Mouse (Mus musculus) CH12.LX (cell line): ENCODE data around the gene Nt5c. TPM values are rescaled to one million over a fixed set of nuclear protein-coding genes. Genes with fewer than 3 reads are reported as not detected.
A peak's percentile ranks its signal among the peaks of the same experiment; 100 is the strongest.

ENCODE experiments used
- DNase-seq: peaks from one replicate; pipeline ENCODE4 v3.0.0-alpha.2; 2013; ENCODE audit errors: extremely low read depth
- H3K27ac ChIP-seq: 2 replicates; pipeline ENCODE4 v1.5.1; 2012; ENCODE audit warnings: low read depth, mild to moderate bottlenecking, control low read depth, moderate library complexity; ENCODE audit not compliant: insufficient read depth
- H3K27me3 ChIP-seq: replicated peaks from 2 replicates; pipeline ENCODE3; 2012; ENCODE audit warnings: inconsistent platforms
- H3K36me3 ChIP-seq, 2 experiments: replicated peaks in 1 of 2; 2 replicates each; pipeline versions ENCODE3 to v1.6.1; 2012; ENCODE audit warnings: inconsistent platforms in 1 of 2, low read length in 1 of 2, mild to moderate bottlenecking in 1 of 2, mixed read lengths in 1 of 2, moderate library complexity in 1 of 2; ENCODE audit not compliant: control insufficient read depth in 1 of 2, insufficient read depth in 1 of 2
- H3K4me1 ChIP-seq, 2 experiments: 2 replicates each; pipeline ENCODE4 v1.6.1; 2012; ENCODE audit warnings: inconsistent platforms in 1 of 2, moderate library complexity in 1 of 2; ENCODE audit not compliant: insufficient read depth in 2 of 2, control insufficient read depth in 1 of 2
- H3K4me2 ChIP-seq: 2 replicates; pipeline ENCODE4 v1.6.1; 2012; ENCODE audit warnings: low read depth, mild to moderate bottlenecking, control low read depth; ENCODE audit not compliant: poor library complexity, insufficient read depth, severe bottlenecking
- H3K4me3 ChIP-seq, 3 experiments: fragments of 150-350 bp in 1 of 3; sonication (generic) in 1 of 3; replicated peaks in 1 of 3; 2 replicates each; pipeline versions ENCODE3 to v1.5.1; 2011 to 2012; ENCODE audit warnings: low read depth in 2 of 3, low read length in 2 of 3, mild to moderate bottlenecking in 2 of 3, moderate library complexity in 2 of 3, control low read depth in 1 of 3, improper control_type of control experiment in 1 of 3, inconsistent platforms in 1 of 3, mixed read lengths in 1 of 3; ENCODE audit not compliant: poor library complexity in 1 of 3
- H3K79me2 ChIP-seq: replicated peaks from 2 replicates; pipeline ENCODE4 v1.6.1; 2012; ENCODE audit warnings: mild to moderate bottlenecking, moderate library complexity; ENCODE audit not compliant: control insufficient read depth, poor library complexity, insufficient read depth, severe bottlenecking; ENCODE audit errors: extremely low read depth
- H3K9ac ChIP-seq: 2 replicates; pipeline ENCODE4 v1.6.1; 2012; ENCODE audit warnings: low read depth, mild to moderate bottlenecking, control low read depth, moderate library complexity; ENCODE audit not compliant: insufficient read depth
- H3K9me3 ChIP-seq: replicated peaks from 2 replicates; pipeline ENCODE3; 2012; ENCODE audit warnings: low read length, inconsistent platforms, mixed read lengths
- GABPA ChIP-seq: IDR thresholded peaks from 2 replicates; pipeline ENCODE4 v1.6.1; 2012; ENCODE audit warnings: low read depth, low read length, improper control_type of control experiment, inconsistent platforms; ENCODE audit not compliant: insufficient replicate concordance
- HCFC1 ChIP-seq: IDR thresholded peaks from 2 replicates; pipeline ENCODE4 v1.6.1; 2012; ENCODE audit warnings: low read depth, mild to moderate bottlenecking, inconsistent platforms, low read length, improper control_type of control experiment
- IRF4 ChIP-seq: IDR thresholded peaks from 2 replicates; pipeline ENCODE4 v1.6.1; 2014; ENCODE audit warnings: low read depth, mild to moderate bottlenecking, inconsistent platforms, low read length, improper control_type of control experiment
- MAFK ChIP-seq: IDR thresholded peaks from 2 replicates; pipeline ENCODE4 v1.6.1; 2011; ENCODE audit warnings: low read length, improper control_type of control experiment; ENCODE audit not compliant: insufficient replicate concordance
- MAX ChIP-seq: IDR thresholded peaks from 2 replicates; pipeline ENCODE4 v1.6.1; 2011; ENCODE audit warnings: low read length, improper control_type of control experiment
- MXI1 ChIP-seq: IDR thresholded peaks from 2 replicates; pipeline ENCODE4 v1.6.1; 2011; ENCODE audit warnings: mild to moderate bottlenecking, low read depth, low read length, improper control_type of control experiment
- POLR2AphosphoS2 ChIP-seq: IDR thresholded peaks from 2 replicates; pipeline ENCODE4 v1.6.1; 2011; ENCODE audit warnings: low read depth, low read length, improper control_type of control experiment
- SIN3A ChIP-seq: IDR thresholded peaks from 2 replicates; pipeline ENCODE4 v1.6.1; 2012; ENCODE audit warnings: low read length, improper control_type of control experiment, inconsistent platforms
- TCF12 ChIP-seq: IDR thresholded peaks from 2 replicates; pipeline ENCODE4 v1.6.1; 2014; ENCODE audit warnings: low read depth, mild to moderate bottlenecking, inconsistent platforms, low read length, improper control_type of control experiment
- UBTF ChIP-seq: IDR thresholded peaks from 2 replicates; pipeline ENCODE4 v1.6.1; 2012; ENCODE audit warnings: low read depth, mild to moderate bottlenecking, inconsistent platforms, low read length, improper control_type of control experiment, moderate library complexity
- USF2 ChIP-seq: conservative IDR thresholded peaks from 2 replicates; pipeline ENCODE4 v1.6.1; 2011; ENCODE audit warnings: low read depth, low read length, improper control_type of control experiment
- dilution Hi-C: fragments of 300-500 bp; cut with MboI; formaldehyde crosslinking; loops from 2 replicates; pipeline ENCODE4 v1.14.3; 2020; ENCODE audit warnings: low sequenced_read_pairs; ENCODE audit not compliant: extremely low pct_unique_long_range_greater_than_20kb, extremely low pct_ligation_motif_present
- in situ Hi-C: fragments of 300-500 bp; cut with MboI; formaldehyde crosslinking; loops from 3 replicates; pipeline ENCODE4 v1.14.3; 2019; ENCODE audit warnings: low sequenced_read_pairs, low pct_ligation_motif_present, low pct_unique_long_range_greater_than_20kb, mixed read lengths
- polyA plus RNA-seq: library from polyadenylated mRNA; unstranded; fragments of >175 nt; gene quantifications from 2 replicates; pipeline ENCODE4 v1.2.1, GENCODE M21; 2012; ENCODE audit warnings: low read depth; ENCODE audit not compliant: insufficient read length
- total RNA-seq, 2 experiments: library from RNA; depleted of rRNA; stranded (reverse); fragments of 300-350 nt in 1 of 2; fragments of >200 nt in 1 of 2; gene quantifications; 2 replicates each; pipeline ENCODE4 v1.2.3; 2012 to 2014

Gene Nt5c
- total and polyA plus RNA-seq, 3 experiments = 65.3 to 175 (median 151) TPM

DNA sequence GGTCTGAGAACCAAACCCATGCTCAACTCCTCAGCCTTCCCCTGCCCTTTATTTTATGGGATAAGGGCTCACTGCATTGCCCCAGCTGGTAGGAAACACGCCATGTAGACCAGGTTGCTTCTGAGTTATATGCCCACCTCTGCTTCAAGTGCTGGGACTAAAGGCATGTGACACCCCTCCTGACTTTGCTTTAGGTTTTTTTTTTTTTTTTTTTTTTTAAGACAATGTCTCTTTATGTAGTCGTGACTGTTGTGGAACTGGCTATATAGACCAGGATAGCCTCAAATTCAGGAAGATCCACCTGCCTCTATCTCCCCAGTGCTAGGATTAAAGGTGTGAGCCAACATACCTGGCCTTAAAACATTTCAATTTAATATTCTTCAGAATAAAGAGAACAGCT is 31.0 kb upstream of the Nt5c start (continued):
- no peak for TF ChIP-seq IRF4
- TF ChIP-seq SIN3A = no peak
- no peak for TF ChIP-seq USF2

DNA sequence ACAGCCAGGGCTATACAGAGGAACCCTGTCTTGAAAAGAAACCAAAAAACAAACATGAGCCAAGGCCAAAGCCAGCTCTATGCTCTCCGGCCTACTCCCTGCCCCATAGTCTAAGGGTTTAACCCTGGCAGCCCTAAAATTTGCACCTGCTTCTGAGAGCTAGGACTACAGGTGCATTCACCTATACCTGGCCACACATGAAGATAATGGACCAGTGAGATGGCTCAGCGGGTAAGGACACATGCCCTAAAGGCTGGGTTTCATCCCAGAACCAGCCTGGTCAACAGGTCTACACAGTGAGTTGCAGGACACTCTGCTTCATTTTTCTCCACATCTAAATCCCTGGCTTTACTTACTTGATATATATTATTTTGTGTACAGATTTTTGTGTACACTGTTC is 30.6 kb upstream of the Nt5c start:
- Histone ChIP-seq H3K4me1 (peaks cover 4 to 52% of the 10 kb centered on the region in 2 experiments; a peak in 3 of 4 replicates), H3K27me3 (no peaks in the 10 kb centered on the region), H3K4me3 (no peak overlapping the region), H3K4me2 (no peak overlapping the region), H3K36me3 (peaks cover 32 to 52% of the 10 kb centered on the region in 2 experiments), H3K9me3 (no peaks in the 10 kb centered on the region), H3K79me2 (peaks cover 27% of the 10 kb centered on the region), H3K9ac (no peak overlapping the region), H3K27ac (no peak overlapping the region)
- no peak for DNase-seq
- TF ChIP-seq MAFK (no peak), POLR2AphosphoS2 (0 out of 2 replicates have a peak, but pooled peaks have one; percentile 67)
- in situ Hi-C loops (no loop called here), dilution Hi-C loops (no loop called here)

DNA sequence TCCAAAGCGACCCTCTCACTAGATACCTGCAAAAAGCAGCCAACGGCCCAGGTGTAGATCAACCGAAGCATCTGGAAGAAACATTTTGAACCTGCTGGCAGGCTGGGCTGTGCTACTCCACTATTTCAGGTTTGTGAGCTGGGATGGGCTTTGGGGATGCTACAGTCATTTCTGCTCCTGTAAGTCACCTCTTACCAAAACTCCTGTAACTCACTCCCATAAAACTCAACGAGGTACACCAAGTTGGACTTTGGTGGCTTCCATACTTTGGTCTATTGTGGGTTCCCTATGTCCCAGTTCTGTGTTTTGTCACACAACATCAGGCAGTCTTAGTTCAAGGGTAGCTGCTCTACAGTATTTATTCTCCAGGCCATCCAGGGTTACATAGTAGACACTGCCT is 29.4 kb upstream of the Nt5c start:
- in situ Hi-C loops (no loop called here), dilution Hi-C loops (no loop called here)
- Histone ChIP-seq H3K79me2 (peaks cover 16% of the 10 kb centered on the region), H3K27ac (no peak overlapping the region), H3K9ac (no peak overlapping the region), H3K27me3 (no peaks in the 10 kb centered on the region), H3K4me3 (no peak overlapping the region), H3K9me3 (no peaks in the 10 kb centered on the region), H3K4me1 (peaks cover 4 to 46% of the 10 kb centered on the region in 2 experiments; a peak in 3 of 4 replicates), H3K36me3 (peaks cover 22 to 41% of the 10 kb centered on the region in 2 experiments), H3K4me2 (no peak overlapping the region)
- no peak for DNase-seq
- TF ChIP-seq TCF12 = no peak
- no peak for TF ChIP-seq UBTF
- no peak for TF ChIP-seq MXI1
- TF ChIP-seq POLR2AphosphoS2 = peak; percentile 56; the same call in 1 of the 2 replicates

DNA sequence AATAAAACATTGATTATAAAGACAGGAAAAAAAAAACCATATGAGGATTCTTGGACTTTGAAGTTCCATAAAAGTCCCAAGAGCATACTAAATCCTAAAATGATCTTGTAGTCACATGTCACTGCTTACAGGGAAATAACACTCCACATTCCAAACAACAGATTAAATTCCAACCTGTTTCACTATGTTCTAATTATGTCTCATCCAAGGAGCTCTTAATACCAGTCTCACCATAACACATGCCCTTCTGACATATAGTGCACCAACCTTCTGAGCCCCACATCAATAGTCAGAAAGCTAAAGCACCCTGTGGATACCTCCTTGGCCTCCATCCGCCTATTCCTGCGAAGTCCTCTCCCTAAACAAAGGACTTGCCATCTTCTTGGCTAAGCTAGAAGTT is 28.6 kb upstream of the Nt5c start:
- DNase-seq = no peak
- no peak overlapping the region for H3K4me2 ChIP-seq
- TF ChIP-seq GABPA (no peak), HCFC1 (no peak), MAX (no peak)
- TF ChIP-seq, all 38 proteins: peak for 0
- Histone ChIP-seq H3K27me3 (no peaks in the 10 kb centered on the region), H3K79me2 (peaks cover 8% of the 10 kb centered on the region), H3K4me1 (peaks cover 5 to 41% of the 10 kb centered on the region in 2 experiments), H3K9me3 (no peaks in the 10 kb centered on the region), H3K36me3 (peaks cover 15 to 32% of the 10 kb centered on the region in 2 experiments), H3K27ac (no peak overlapping the region), H3K9ac (no peak overlapping the region), H3K4me3 (no peak overlapping the region)
- dilution Hi-C loops (no loop called here), in situ Hi-C loops (no loop called here)
